Mouse (Mus musculus): ENCODE measurements at regions not wholly inside any gene's neighbourhood (a gene's known extent, or its start where the extent isn't known, plus 50 kb on each side); places are given as distances from the start of the nearest gene placed in this dataset.

- TF ChIP-seq CTCF (IDR thresholded peaks at IDR 0.05), result no peak
- Histone ChIP-seq H3K36me3 (ENCODE audit: insufficient read depth, low read length) (no peaks in the 10 kb centered on the region), H3K9ac (replicated peaks; ENCODE audit: low read length, poor library complexity, severe bottlenecking) (no peak overlapping the region), H3K9me3 (ENCODE audit: low read length) (no peaks in the 10 kb centered on the region), H3K27me3 (ENCODE audit: insufficient read depth, low read length) (no peaks in the 10 kb centered on the region), H3K4me3 (ENCODE audit: low read depth, low read length) (no peak overlapping the region), H3K4me2 (ENCODE audit: low read depth, low read length, poor library complexity, severe bottlenecking) (no peak overlapping the region), H3K4me1 (ENCODE audit: insufficient read depth, low read length) (no peaks in the 10 kb centered on the region), H3K27ac (ENCODE audit: low read depth, low read length) (no peak overlapping the region)
- ATAC-seq (ENCODE audit: low FRiP score) (no peak), DNase-seq (ENCODE audit: low spot score) (peak; percentile 47)
- WGBS, result 60% methylated on average over 8 of the region's 8 CpGs
These were observed 404.7 kb downstream of the Pla2g4a start for GRCm38 (mm10) chr1:149556381-149556780.

- H3K27ac ChIP-seq (ENCODE audit: low read depth, low read length), result no peak overlapping the region
- no peak for ATAC-seq (ENCODE audit: low FRiP score)
- H3K9ac ChIP-seq (replicated peaks; ENCODE audit: low read length, poor library complexity, severe bottlenecking), result no peak overlapping the region
- 85% methylated on average over 6 of the region's 6 CpGs for WGBS
- DNase-seq (ENCODE audit: low spot score), result no peak
- no peak overlapping the region for H3K4me2 ChIP-seq (ENCODE audit: low read depth, low read length, poor library complexity, severe bottlenecking)
- no peak overlapping the region for H3K4me3 ChIP-seq (ENCODE audit: low read depth, low read length)
- no peaks in the 10 kb centered on the region for H3K9me3 ChIP-seq (ENCODE audit: low read length)
- H3K36me3 ChIP-seq (ENCODE audit: insufficient read depth, low read length), result no peaks in the 10 kb centered on the region
- no peaks in the 10 kb centered on the region for H3K4me1 ChIP-seq (ENCODE audit: insufficient read depth, low read length)
- no peak for TF ChIP-seq CTCF (IDR thresholded peaks at IDR 0.05)
- no peaks in the 10 kb centered on the region for H3K27me3 ChIP-seq (ENCODE audit: insufficient read depth, low read length)
These were observed 405.6 kb downstream of the Pla2g4a start for GRCm38 (mm10) chr1:149555355-149556007.

GRCm38 (mm10) chr1:149546076-149546475 is 415.0 kb downstream of the Pla2g4a start:
- Histone ChIP-seq H3K27me3 (ENCODE audit: insufficient read depth, low read length) (no peaks in the 10 kb centered on the region), H3K4me2 (ENCODE audit: low read depth, low read length, poor library complexity, severe bottlenecking) (no peak overlapping the region), H3K4me3 (ENCODE audit: low read depth, low read length) (no peak overlapping the region), H3K4me1 (ENCODE audit: insufficient read depth, low read length) (no peaks in the 10 kb centered on the region), H3K27ac (ENCODE audit: low read depth, low read length) (no peak overlapping the region), H3K9me3 (ENCODE audit: low read length) (no peaks in the 10 kb centered on the region), H3K36me3 (ENCODE audit: insufficient read depth, low read length) (no peaks in the 10 kb centered on the region), H3K9ac (replicated peaks; ENCODE audit: low read length, poor library complexity, severe bottlenecking) (no peak overlapping the region)
- ATAC-seq (ENCODE audit: low FRiP score) (no peak), DNase-seq (ENCODE audit: low spot score) (no peak)
- WGBS, result 69% methylated on average over 3 of the region's 3 CpGs
- peak; percentile 21; the same call in 1 of the 2 replicates for TF ChIP-seq CTCF (IDR thresholded peaks at IDR 0.05)

GRCm38 (mm10) chr1:149541386-149541785 is 419.7 kb downstream of the Pla2g4a start:
- Histone ChIP-seq H3K27me3 (ENCODE audit: insufficient read depth, low read length) (no peaks in the 10 kb centered on the region), H3K4me3 (ENCODE audit: low read depth, low read length) (no peak overlapping the region), H3K4me2 (ENCODE audit: low read depth, low read length, poor library complexity, severe bottlenecking) (no peak overlapping the region), H3K4me1 (ENCODE audit: insufficient read depth, low read length) (no peaks in the 10 kb centered on the region), H3K9me3 (ENCODE audit: low read length) (no peaks in the 10 kb centered on the region), H3K9ac (replicated peaks; ENCODE audit: low read length, poor library complexity, severe bottlenecking) (no peak overlapping the region), H3K36me3 (ENCODE audit: insufficient read depth, low read length) (no peaks in the 10 kb centered on the region), H3K27ac (ENCODE audit: low read depth, low read length) (no peak overlapping the region)
- TF ChIP-seq CTCF (IDR thresholded peaks at IDR 0.05), result peak; percentile 77
- ATAC-seq (ENCODE audit: low FRiP score) (no peak), DNase-seq (ENCODE audit: low spot score) (peak; percentile 66)
- 45% methylated on average over 2 of the region's 2 CpGs for WGBS

GRCm38 (mm10) chr1:149533651-149534050 is 427.4 kb downstream of the Pla2g4a start:
- H3K36me3 ChIP-seq (ENCODE audit: insufficient read depth, low read length), result no peaks in the 10 kb centered on the region
- no peak for TF ChIP-seq CTCF (IDR thresholded peaks at IDR 0.05)
- no peak overlapping the region for H3K4me3 ChIP-seq (ENCODE audit: low read depth, low read length)
- H3K27ac ChIP-seq (ENCODE audit: low read depth, low read length), result no peak overlapping the region
- WGBS, result 64% methylated on average over 3 of the region's 3 CpGs
- H3K27me3 ChIP-seq (ENCODE audit: insufficient read depth, low read length), result no peaks in the 10 kb centered on the region
- no peak for DNase-seq (ENCODE audit: low spot score)
- H3K9me3 ChIP-seq (ENCODE audit: low read length), result no peaks in the 10 kb centered on the region
- H3K4me1 ChIP-seq (ENCODE audit: insufficient read depth, low read length), result no peaks in the 10 kb centered on the region
- no peak overlapping the region for H3K4me2 ChIP-seq (ENCODE audit: low read depth, low read length, poor library complexity, severe bottlenecking)
- no peak overlapping the region for H3K9ac ChIP-seq (replicated peaks; ENCODE audit: low read length, poor library complexity, severe bottlenecking)
- ATAC-seq (ENCODE audit: low FRiP score), result no peak

Measured in midbrain, postnatal 0 days (tissue).